Mouse (Mus musculus): ENCODE measurements at regions not wholly inside any gene's neighbourhood (a gene's known extent, or its start where the extent isn't known, plus 50 kb on each side); places are given as distances from the start of the nearest gene placed in this dataset.

DNA sequence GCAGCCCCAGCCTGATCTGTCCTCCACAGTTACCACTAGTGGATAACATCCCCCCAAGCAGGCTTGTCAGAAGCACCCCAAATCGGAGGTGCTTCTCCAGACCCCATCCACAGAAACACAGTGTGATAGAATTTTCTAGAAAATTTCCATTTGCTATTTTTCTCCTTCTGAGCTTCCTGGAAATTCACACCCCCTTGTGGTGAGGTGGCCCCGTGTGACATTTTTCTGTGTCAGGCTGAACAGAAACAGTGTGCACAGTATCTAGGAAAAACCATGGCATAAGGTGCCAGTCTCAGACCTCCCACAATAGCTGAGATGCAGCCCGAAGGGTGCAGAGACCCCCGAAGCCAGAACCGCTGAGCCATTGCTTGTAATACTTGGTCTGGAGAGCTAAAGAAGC, 155.3 kb upstream of the Mvb12b start:
- DNase-seq (ENCODE audit: low spot score in 2 of 2): no peak

DNA sequence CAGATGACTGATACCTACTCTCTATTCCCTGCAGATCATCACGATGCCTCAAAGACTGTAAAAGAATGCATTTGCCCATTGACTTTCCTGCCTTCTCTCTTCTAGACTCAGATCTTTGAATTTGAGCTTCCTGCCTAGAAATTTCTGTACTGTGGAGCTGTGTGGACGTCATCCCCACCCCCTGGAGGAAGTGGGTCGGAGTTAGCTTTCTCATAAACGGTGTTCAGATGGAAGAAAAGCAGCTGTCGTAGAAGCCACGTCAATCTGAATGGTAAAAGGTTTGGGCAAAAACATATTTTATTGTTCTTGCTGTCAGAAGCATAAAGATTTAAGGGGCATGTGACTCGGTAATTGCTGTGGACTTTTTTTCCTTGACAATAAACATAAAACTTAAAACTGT, 154.6 kb upstream of the Mvb12b start:
- DNase-seq (ENCODE audit: low spot score in 2 of 2): no peak

- DNase-seq (ENCODE audit: low spot score in 2 of 2): no peak
Observed at GRCm38 (mm10) chr2:34038982-34039381, 151.2 kb upstream of the Mvb12b start.

DNA sequence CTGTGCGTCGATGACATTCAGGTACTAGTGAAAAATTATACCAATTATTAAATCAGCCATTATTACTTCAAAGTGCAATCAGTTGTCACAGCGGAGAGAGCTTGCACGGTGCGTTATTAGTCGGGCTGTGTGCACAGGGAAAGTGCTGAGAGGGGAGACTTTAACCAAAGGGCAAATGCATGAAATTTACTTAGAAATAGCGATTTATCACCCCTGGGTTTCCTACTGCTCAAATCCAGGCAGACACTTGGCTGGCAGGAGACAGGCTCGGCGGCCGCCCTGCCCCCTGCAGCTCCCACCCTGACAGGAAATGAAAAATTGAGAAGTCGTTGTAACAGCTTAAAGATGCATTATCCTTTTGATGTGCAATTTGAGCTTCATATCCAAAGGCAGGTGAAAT, 145.5 kb upstream of the Mvb12b start:
- no peak for DNase-seq (ENCODE audit: low spot score in 2 of 2)

DNA sequence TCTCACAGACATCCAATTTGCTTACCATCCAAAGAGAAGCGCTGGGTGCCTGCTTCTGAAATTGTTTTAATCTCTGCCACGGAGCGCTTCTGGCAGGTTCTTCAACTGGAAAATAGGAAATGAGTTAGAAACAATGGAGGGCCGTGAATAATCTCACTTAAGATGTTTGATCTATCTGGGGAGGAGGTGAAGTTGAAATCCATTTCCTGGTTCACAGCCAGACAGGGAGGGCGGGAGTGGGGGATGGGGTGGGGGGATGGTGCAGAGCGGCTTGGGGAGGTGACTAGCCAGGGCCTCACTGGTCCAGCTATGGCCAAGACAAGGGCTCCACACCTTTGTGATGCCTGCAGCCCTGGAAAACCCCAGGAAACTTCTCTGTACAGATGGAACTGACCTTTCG, 143.7 kb upstream of the Mvb12b start:
- DNase-seq (ENCODE audit: low spot score in 2 of 2): no peak

DNA sequence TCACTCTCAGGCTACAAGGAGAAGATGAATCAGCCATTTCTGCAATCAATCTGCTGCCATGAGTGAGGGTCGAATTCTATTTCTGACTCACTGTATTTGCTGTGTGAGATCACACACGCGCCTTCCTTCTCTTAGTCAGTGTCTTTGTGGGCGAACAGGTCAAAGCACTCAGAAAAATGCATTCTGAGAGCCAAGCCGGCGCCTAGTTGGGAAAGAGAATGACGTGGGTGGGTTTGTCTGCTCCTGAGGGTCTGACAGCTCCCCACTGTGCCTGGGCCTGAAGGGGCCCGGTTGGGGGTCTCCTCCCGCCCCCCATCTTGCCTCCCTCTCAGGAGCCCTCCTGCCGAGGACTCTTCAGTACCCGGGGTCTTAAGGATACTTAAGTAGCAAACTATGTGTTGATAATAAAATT, 143.3 kb upstream of the Mvb12b start:
- DNase-seq (ENCODE audit: low spot score in 2 of 2): no peak

- peak; percentile 29 to 42 for DNase-seq (ENCODE audit: low spot score in 2 of 2)
Observed at GRCm38 (mm10) chr2:34027445-34027844, 139.7 kb upstream of the Mvb12b start.

DNA sequence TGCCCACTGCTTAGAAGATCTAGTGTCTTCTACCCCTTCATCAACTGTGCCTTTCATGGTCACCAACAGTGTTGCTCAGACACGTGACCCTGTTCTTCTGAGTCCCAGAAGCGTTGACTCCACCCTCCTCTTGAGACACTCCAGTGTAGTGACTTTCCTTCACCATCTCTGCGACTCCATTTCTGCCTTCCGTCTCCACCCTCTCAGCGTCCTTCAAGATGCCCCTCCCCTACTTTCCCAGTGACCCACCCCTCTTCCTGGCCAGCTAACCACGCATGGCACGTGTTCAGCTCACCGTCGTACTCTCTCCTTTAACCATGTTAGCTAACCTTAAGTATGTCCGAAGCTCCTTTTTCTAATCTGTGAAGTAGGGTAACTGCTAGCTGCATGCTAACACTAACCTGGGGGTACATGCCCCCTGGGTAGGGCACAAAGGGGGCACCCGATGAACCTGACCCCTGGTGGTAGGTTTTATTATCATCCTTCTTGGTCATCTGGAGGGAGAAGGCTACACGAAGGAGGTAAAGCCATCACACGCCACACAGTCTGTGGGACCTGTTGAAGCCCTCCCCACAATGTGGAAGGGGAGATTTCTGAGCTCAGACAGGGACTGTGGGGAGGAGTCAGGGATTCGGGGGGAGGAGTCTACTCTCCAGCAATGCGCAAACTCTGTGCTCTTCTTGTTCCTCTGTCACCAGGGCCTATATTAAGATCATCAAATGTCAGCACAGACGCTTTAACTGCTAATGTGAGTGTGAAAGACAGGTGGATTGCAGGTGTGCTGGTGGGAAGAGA, 139.0 kb upstream of the Mvb12b start:
- no peak for DNase-seq (ENCODE audit: low spot score in 2 of 2)

DNA sequence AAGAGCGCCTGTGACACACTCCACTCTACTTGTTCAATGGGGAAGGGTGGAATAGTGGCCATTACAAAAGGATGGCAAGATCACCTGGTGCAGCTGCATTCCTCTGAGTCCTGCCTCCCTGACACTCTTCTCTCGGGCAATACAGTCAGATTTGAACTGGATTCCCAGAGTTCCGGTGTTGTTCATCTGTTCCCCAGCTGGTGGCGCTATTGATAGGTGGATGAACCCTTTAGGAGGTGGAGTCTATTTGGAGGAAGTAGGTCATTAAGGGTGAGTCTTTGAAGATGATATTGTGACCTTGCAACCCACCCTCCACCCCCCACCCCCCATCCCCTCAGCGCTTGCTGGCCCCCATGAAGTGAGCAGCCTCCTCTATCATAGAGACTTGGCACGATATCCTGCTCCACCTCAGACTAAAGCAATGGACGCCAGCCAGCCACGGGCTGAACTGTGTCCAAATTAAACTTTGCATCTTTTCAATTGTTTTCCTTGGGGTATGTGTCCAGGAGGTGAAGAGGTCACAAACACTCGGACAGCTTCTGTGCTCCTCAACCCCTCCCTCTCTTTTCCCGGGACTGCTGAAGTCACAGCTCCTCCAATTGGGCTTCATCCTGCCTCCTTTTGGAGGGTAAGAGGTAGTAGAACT, 138.1 kb upstream of the Mvb12b start:
- peak in 1 of 2 experiments; percentile 48 for DNase-seq (ENCODE audit: low spot score in 2 of 2)

DNA sequence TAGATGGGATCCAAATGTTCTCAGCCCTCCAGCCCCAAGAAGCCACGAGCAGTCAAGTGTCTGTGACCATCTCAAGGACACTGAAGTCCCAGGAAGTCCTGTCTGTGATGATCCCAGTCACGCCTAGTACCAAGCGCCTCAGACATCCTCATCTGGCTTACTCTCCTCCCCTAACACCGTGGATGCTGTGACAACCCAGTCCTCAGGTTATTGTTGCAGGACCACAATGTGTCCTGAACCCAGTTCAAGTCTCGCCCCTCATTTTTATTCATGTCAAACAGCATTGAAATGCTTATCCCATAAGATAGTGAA, 129.4 kb upstream of the Mvb12b start:
- no peak for DNase-seq (ENCODE audit: low spot score in 2 of 2)

GRCm38 (mm10) chr2:34016350-34017141, 128.8 kb upstream of the Mvb12b start:
- DNase-seq (ENCODE audit: low spot score in 2 of 2): no peak

GRCm38 (mm10) chr2:34015640-34015995, 127.9 kb upstream of the Mvb12b start:
- no peak for DNase-seq (ENCODE audit: low spot score in 2 of 2)

DNA sequence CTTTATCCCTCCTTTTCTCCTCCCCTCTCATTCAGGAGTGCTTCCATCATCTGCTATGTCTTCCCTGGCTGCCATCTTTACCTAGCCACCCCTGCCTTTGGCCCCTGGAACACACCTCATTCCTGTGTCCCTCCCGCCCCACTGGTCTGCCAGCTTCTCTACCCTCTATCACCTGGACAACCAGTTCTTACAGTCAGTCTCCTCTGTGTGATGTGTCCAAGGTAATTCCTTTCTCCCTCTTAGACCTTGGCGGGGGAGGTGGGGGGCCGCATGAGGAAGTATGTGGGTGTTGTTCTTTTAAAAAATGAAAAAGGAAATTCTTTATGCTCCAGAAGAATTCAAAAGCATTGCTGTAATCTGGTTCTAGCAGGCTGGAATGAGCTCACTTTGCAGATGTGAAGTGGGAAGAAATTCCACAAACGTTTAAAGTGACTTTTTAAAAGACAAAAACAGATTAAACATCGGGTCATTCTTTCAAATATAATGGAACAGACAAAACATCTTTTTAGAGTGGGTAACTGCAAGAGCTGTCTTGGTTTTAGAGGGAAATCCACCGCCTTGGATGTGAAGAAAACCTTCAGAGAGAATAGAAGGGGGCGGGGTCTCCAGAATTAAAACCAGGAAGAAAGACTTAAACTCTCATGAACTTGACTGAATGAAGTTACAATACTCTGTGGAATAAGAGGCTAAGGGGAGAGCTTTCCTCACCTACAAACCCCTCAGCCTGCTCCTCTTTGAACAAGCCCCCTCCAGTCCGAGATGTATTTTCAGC, 127.3 kb upstream of the Mvb12b start:
- no peak for DNase-seq (ENCODE audit: low spot score in 2 of 2)

- DNase-seq (ENCODE audit: low spot score in 2 of 2): no peak
Observed at GRCm38 (mm10) chr2:34010166-34010565, 122.4 kb upstream of the Mvb12b start.

DNA sequence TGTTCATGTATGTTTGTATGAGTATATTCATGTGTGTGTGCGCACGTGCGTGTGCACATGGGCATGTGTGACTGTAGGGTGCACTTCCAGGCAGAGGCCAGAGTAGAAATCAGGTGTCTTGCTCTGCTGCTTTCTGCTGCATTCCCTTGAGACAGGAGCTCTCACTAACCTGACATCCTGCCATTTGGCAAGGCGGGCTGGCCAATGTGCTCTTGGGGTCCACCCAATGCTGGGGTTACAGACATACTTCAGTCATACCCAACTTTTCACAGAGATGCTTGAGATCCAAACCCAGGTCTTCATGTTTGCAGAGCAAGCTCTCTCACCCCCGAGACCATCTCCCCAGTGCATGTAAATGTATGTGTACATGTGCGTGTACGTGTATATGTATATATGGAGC, 120.2 kb upstream of the Mvb12b start:
- no peak for DNase-seq (ENCODE audit: low spot score in 2 of 2)

GRCm38 (mm10) chr2:33997106-33997505, 109.4 kb upstream of the Mvb12b start:
- DNase-seq (ENCODE audit: low spot score in 2 of 2): no peak

GRCm38 (mm10) chr2:33996331-33996730, 108.6 kb upstream of the Mvb12b start:
- no peak for DNase-seq (ENCODE audit: low spot score in 2 of 2)

GRCm38 (mm10) chr2:33991299-33991698, 103.6 kb upstream of the Mvb12b start:
- DNase-seq (ENCODE audit: low spot score in 2 of 2): no peak

DNA sequence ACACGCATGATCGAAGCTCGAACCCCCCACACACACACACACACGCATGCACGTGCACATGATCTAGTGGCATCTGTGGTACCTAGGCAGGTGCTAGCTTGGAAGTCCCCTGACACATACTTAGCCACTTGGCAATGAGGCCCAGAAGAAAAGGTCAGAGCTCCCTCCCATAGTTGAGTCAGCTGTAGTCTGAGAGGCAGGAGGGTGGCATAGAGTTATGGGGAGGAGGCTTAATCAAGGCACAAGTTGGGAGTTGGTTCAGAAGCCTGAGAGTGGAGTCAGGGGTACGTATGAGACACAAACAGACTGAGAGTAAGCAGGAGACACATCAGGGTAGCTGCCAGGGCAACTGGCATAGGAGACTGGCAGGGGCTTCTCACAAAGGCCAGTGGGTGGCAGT, 103.0 kb upstream of the Mvb12b start:
- DNase-seq (ENCODE audit: low spot score in 2 of 2): no peak

DNA sequence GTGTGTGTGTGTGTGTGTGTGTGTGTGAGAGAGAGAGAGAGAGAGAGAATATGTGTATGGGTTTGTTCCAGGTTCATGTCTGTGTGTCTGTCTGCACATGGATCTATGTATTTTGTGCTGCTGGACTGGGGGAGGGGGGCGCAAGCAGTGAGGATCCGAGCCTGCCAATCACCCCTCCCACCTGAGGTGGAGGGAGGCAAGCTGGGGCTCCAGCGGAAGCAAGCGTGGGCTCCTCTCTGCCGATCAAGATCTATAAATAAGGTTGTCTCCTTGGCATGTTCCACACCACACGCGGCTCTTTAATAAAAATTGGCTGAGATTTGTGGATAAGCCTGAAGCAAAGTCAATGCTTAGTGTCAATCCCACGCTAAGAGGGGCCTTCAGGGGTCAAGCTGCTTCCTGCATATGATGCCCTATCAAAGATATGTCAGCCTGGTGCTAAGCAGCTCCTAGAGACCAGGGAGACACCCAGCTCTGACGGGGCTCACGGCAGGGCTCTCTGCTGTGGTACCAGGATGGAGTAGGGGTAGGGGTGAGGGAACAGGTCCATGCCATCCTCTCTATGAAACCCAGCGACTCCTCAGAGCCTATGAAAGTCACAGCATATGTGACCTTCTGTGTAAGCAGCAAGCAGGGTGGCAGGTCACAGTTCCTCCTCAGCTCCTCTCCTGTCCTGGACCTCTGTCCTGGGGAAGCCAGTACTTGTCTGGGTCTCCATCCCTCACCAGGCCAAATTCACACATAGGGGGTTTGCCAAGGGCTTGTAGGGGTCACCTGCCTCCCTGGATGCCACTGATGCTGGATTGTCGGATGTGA, 102.0 kb upstream of the Mvb12b start:
- DNase-seq (ENCODE audit: low spot score in 2 of 2): no peak

GRCm38 (mm10) chr2:33986420-33986819, 98.7 kb upstream of the Mvb12b start:
- DNase-seq (ENCODE audit: low spot score in 2 of 2): peak in 1 of 2 experiments; percentile 36
